Mouse (Mus musculus) MEL (cell line): ENCODE results near the gene Parp12. TPM values are rescaled to one million over a fixed set of nuclear protein-coding genes. Genes with fewer than 3 reads are reported as not detected.

Source experiments
- DNase-seq: peaks from one replicate; pipeline ENCODE4 v3.0.0; 2011; ENCODE audit warnings: low read depth, low spot score
- H3K27ac ChIP-seq: 2 replicates; pipeline ENCODE4 v1.5.1; 2012; ENCODE audit warnings: low read depth, mild to moderate bottlenecking, control low read depth, low read length, moderate library complexity; ENCODE audit not compliant: control insufficient read depth
- H3K27me3 ChIP-seq, 2 experiments: fragments of 150-350 bp in 1 of 2; sonication (generic) in 1 of 2; 2 replicates each; pipeline ENCODE4 v1.6.1; 2012; ENCODE audit warnings: low read length in 2 of 2, mild to moderate bottlenecking in 2 of 2, improper control_type of control experiment in 1 of 2, moderate library complexity in 1 of 2; ENCODE audit not compliant: insufficient read depth in 2 of 2, control insufficient read depth in 1 of 2
- H3K36me3 ChIP-seq, 2 experiments: 2 replicates each; pipeline ENCODE4 v1.6.1; 2012 to 2014; ENCODE audit warnings: low read length in 2 of 2, improper control_type of control experiment in 1 of 2, inconsistent platforms in 1 of 2, mild to moderate bottlenecking in 1 of 2; ENCODE audit not compliant: insufficient read depth in 2 of 2, control insufficient read depth in 1 of 2
- H3K4me1 ChIP-seq, 2 experiments: fragments of 150-350 bp in 1 of 2; sonication (generic) in 1 of 2; 2 replicates each; pipeline ENCODE4 v1.6.1; 2012; ENCODE audit warnings: low read length in 2 of 2, improper control_type of control experiment in 1 of 2, mild to moderate bottlenecking in 1 of 2; ENCODE audit not compliant: insufficient read depth in 2 of 2, control insufficient read depth in 1 of 2
- H3K4me3 ChIP-seq, 2 experiments: fragments of 150-350 bp in 1 of 2; sonication (generic) in 1 of 2; 2 replicates each; pipeline ENCODE4 v1.5.1; 2012; ENCODE audit warnings: low read depth in 2 of 2, low read length in 2 of 2, mild to moderate bottlenecking in 2 of 2, moderate library complexity in 2 of 2, control low read depth in 1 of 2, improper control_type of control experiment in 1 of 2; ENCODE audit not compliant: control insufficient read depth in 1 of 2, insufficient read depth in 1 of 2
- H3K79me2 ChIP-seq: 2 replicates; pipeline ENCODE4 v1.6.1; 2012; ENCODE audit warnings: mild to moderate bottlenecking, low read length, moderate library complexity; ENCODE audit not compliant: control insufficient read depth, poor library complexity, insufficient read depth
- H3K9ac ChIP-seq: 2 replicates; pipeline ENCODE4 v1.6.1; 2012; ENCODE audit warnings: low read depth, mild to moderate bottlenecking, control low read depth, low read length, moderate library complexity; ENCODE audit not compliant: control insufficient read depth, poor library complexity, severe bottlenecking
- H3K9me3 ChIP-seq: fragments of 150-350 bp; sonication (generic); replicated peaks from 2 replicates; pipeline ENCODE4 v1.6.1; 2012; ENCODE audit warnings: mild to moderate bottlenecking, low read length, improper control_type of control experiment, moderate library complexity; ENCODE audit not compliant: insufficient read depth
- CHD2 ChIP-seq: IDR thresholded peaks from 2 replicates; pipeline ENCODE4 v1.6.1; 2011; ENCODE audit warnings: low read length, improper control_type of control experiment
- CTCF ChIP-seq, 3 experiments: IDR thresholded peaks in 2 of 3; conservative IDR thresholded peaks in 1 of 3; 2 replicates each; pipeline ENCODE4 v1.5.1; 2011 to 2012; ENCODE audit warnings: low read length in 3 of 3, low read depth in 2 of 3, mild to moderate bottlenecking in 2 of 3, improper control_type of control experiment in 1 of 3, inconsistent platforms in 1 of 3, mixed read lengths in 1 of 3, moderate library complexity in 1 of 3; ENCODE audit not compliant: control insufficient read depth in 1 of 3, insufficient read depth in 1 of 3, poor library complexity in 1 of 3, severe bottlenecking in 1 of 3
- E2F4 ChIP-seq: IDR thresholded peaks from 2 replicates; pipeline ENCODE4 v1.6.1; 2011; ENCODE audit warnings: low read depth, low read length, improper control_type of control experiment, borderline replicate concordance
- ELF1 ChIP-seq: IDR thresholded peaks from 2 replicates; pipeline ENCODE4 v1.6.1; 2014; ENCODE audit warnings: low read depth, mild to moderate bottlenecking, inconsistent platforms, low read length, improper control_type of control experiment, moderate library complexity
- EP300 ChIP-seq, 2 experiments: IDR thresholded peaks; 2 replicates each; pipeline ENCODE4 v1.6.1; 2011; ENCODE audit warnings: improper control_type of control experiment in 2 of 2, low read length in 2 of 2, low read depth in 1 of 2, mild to moderate bottlenecking in 1 of 2
- ETS1 ChIP-seq: IDR thresholded peaks from 2 replicates; pipeline ENCODE4 v1.6.1; 2012; ENCODE audit warnings: low read depth, mild to moderate bottlenecking, inconsistent platforms, low read length, improper control_type of control experiment, moderate library complexity
- GABPA ChIP-seq: IDR thresholded peaks from 2 replicates; pipeline ENCODE4 v1.6.1; 2012; ENCODE audit warnings: low read depth, mild to moderate bottlenecking, inconsistent platforms, low read length, improper control_type of control experiment, moderate library complexity
- GATA1 ChIP-seq: IDR thresholded peaks from 2 replicates; pipeline ENCODE4 v1.6.1; 2011; ENCODE audit warnings: low read depth, low read length, improper control_type of control experiment
- JUND ChIP-seq: IDR thresholded peaks from 2 replicates; pipeline ENCODE4 v1.6.1; 2011; ENCODE audit warnings: low read depth, mild to moderate bottlenecking, improper control_type of control experiment, low read length
- KAT2A ChIP-seq: conservative IDR thresholded peaks from 2 replicates; pipeline ENCODE4 v1.6.1; 2012; ENCODE audit warnings: low read depth, low read length, improper control_type of control experiment, inconsistent platforms
- MAX ChIP-seq: IDR thresholded peaks from 2 replicates; pipeline ENCODE4 v1.6.1; 2011; ENCODE audit warnings: low read length, improper control_type of control experiment
- MAZ ChIP-seq: IDR thresholded peaks from 2 replicates; pipeline ENCODE4 v1.6.1; 2012; ENCODE audit warnings: low read depth, mild to moderate bottlenecking, inconsistent platforms, low read length, improper control_type of control experiment
- MXI1 ChIP-seq: IDR thresholded peaks from 2 replicates; pipeline ENCODE4 v1.6.1; 2011; ENCODE audit warnings: mild to moderate bottlenecking, low read depth, low read length, improper control_type of control experiment
- MYB ChIP-seq: IDR thresholded peaks from 2 replicates; pipeline ENCODE4 v1.6.1; 2011; ENCODE audit warnings: mild to moderate bottlenecking, low read depth, low read length, improper control_type of control experiment
- MYC ChIP-seq: IDR thresholded peaks from 2 replicates; pipeline ENCODE4 v1.6.1; 2011; ENCODE audit warnings: low read depth, mild to moderate bottlenecking, low read length, improper control_type of control experiment, moderate library complexity
- NELFE ChIP-seq: IDR thresholded peaks from 2 replicates; pipeline ENCODE4 v1.6.1; 2011; ENCODE audit warnings: low read depth, low read length, improper control_type of control experiment
- NRF1 ChIP-seq: IDR thresholded peaks from 2 replicates; pipeline ENCODE4 v1.6.1; 2014; ENCODE audit warnings: low read depth, mild to moderate bottlenecking, inconsistent platforms, low read length, improper control_type of control experiment, moderate library complexity; ENCODE audit not compliant: poor library complexity, insufficient read depth, severe bottlenecking
- POLR2A ChIP-seq, 2 experiments: IDR thresholded peaks; 2 replicates each; pipeline ENCODE4 v1.6.1; 2011 to 2012; ENCODE audit warnings: low read length in 2 of 2, mild to moderate bottlenecking in 2 of 2, control low read depth in 1 of 2, improper control_type of control experiment in 1 of 2, low read depth in 1 of 2, moderate library complexity in 1 of 2; ENCODE audit not compliant: control insufficient read depth in 1 of 2, insufficient read depth in 1 of 2, poor library complexity in 1 of 2
- POLR2AphosphoS2 ChIP-seq: IDR thresholded peaks from 2 replicates; pipeline ENCODE4 v1.6.1; 2011; ENCODE audit warnings: low read length, improper control_type of control experiment
- POLR2AphosphoS5 ChIP-seq: IDR thresholded peaks from 2 replicates; pipeline ENCODE4 v1.6.1; 2012; ENCODE audit warnings: low read depth, borderline replicate concordance, mild to moderate bottlenecking, inconsistent platforms, low read length, moderate library complexity, mixed read lengths
- RAD21 ChIP-seq: IDR thresholded peaks from 2 replicates; pipeline ENCODE4 v1.6.1; 2011; ENCODE audit warnings: mild to moderate bottlenecking, low read depth, low read length, improper control_type of control experiment
- RCOR1 ChIP-seq: IDR thresholded peaks from 2 replicates; pipeline ENCODE4 v1.6.1; 2012; ENCODE audit warnings: low read depth, mild to moderate bottlenecking, inconsistent platforms, low read length, improper control_type of control experiment
- SIN3A ChIP-seq: IDR thresholded peaks from 2 replicates; pipeline ENCODE4 v1.6.1; 2012; ENCODE audit warnings: low read length, improper control_type of control experiment, inconsistent platforms
- SMC3 ChIP-seq: IDR thresholded peaks from 2 replicates; pipeline ENCODE4 v1.6.1; 2011; ENCODE audit warnings: low read depth, low read length, improper control_type of control experiment
- TAL1 ChIP-seq: IDR thresholded peaks from 2 replicates; pipeline ENCODE4 v1.6.1; 2012; ENCODE audit warnings: mild to moderate bottlenecking, inconsistent platforms, low read length, moderate library complexity, mixed read lengths
- TBP ChIP-seq: IDR thresholded peaks from 2 replicates; pipeline ENCODE4 v1.8.0; 2011; ENCODE audit warnings: low read depth, low read length, improper control_type of control experiment
- TCF12 ChIP-seq: IDR thresholded peaks from 2 replicates; pipeline ENCODE4 v1.6.1; 2014; ENCODE audit warnings: low read depth, mild to moderate bottlenecking, inconsistent platforms, low read length, improper control_type of control experiment, moderate library complexity
- UBTF ChIP-seq: IDR thresholded peaks from 2 replicates; pipeline ENCODE4 v1.6.1; 2012; ENCODE audit warnings: low read depth, mild to moderate bottlenecking, inconsistent platforms, low read length, improper control_type of control experiment, moderate library complexity, borderline replicate concordance; ENCODE audit not compliant: insufficient read depth
- USF1 ChIP-seq: IDR thresholded peaks from 2 replicates; pipeline ENCODE4 v1.6.1; 2014; ENCODE audit warnings: low read depth, mild to moderate bottlenecking, inconsistent platforms, low read length, improper control_type of control experiment, moderate library complexity
- USF2 ChIP-seq, 2 experiments: IDR thresholded peaks; 2 replicates each; pipeline ENCODE4 v1.6.1; 2011 to 2012; ENCODE audit warnings: improper control_type of control experiment in 2 of 2, low read length in 2 of 2, borderline replicate concordance in 1 of 2, inconsistent platforms in 1 of 2, low read depth in 1 of 2, mild to moderate bottlenecking in 1 of 2; ENCODE audit not compliant: insufficient read depth in 1 of 2
- ZKSCAN1 ChIP-seq: IDR thresholded peaks from 2 replicates; pipeline ENCODE4 v1.6.1; 2012; ENCODE audit warnings: low read depth, mild to moderate bottlenecking, inconsistent platforms, low read length, improper control_type of control experiment, moderate library complexity
- ZMIZ1 ChIP-seq: IDR thresholded peaks from 2 replicates; pipeline ENCODE4 v1.6.1; 2012; ENCODE audit warnings: low read depth, mild to moderate bottlenecking, inconsistent platforms, low read length, improper control_type of control experiment, moderate library complexity
- polyA plus RNA-seq, 2 experiments: library from polyadenylated mRNA; stranded (reverse) in 1 of 2; unstranded in 1 of 2; fragments of >175 nt in 1 of 2; fragments of >200 nt in 1 of 2; gene quantifications; 2 replicates each; pipeline versions ENCODE4 v1.2.1 to v1.2.4; 2012; ENCODE audit warnings: low replicate concordance in 2 of 2, low read depth in 1 of 2; ENCODE audit not compliant: insufficient read length in 2 of 2, insufficient read depth in 1 of 2, missing spikeins in 1 of 2
- total RNA-seq: library from RNA; depleted of rRNA; stranded (reverse); fragments of 300-350 nt; gene quantifications from 2 replicates; pipeline ENCODE4 v1.2.3, GENCODE M21; 2012; rRNA removed

Gene Parp12
- total RNA-seq (4.2 and 5.2 TPM in 2 replicates), polyA plus RNA-seq (1 to 10 TPM in 1 of 2 experiments, not detected in 1; 8.6 TPM)

GRCm38 (mm10) chr6:39117584-39118455, at the start of gene Parp12:
TSS of gene Parp12 (minus strand) at chr6:39118349.
- DNase-seq = peak; percentile 69
- no peak within 1 kb of the TSS for H3K27ac ChIP-seq

GRCm38 (mm10) chr6:39164891-39165290, 46.7 kb upstream of the Parp12 start:
- Histone ChIP-seq H3K9ac (no peak overlapping the region), H3K27ac (no peak overlapping the region; the same call in 1 of the 2 replicates), H3K36me3 (peaks cover 3 to 25% of the 10 kb centered on the region in 2 experiments; a peak in 2 of 4 replicates), H3K4me1 (peaks cover 7 to 12% of the 10 kb centered on the region in 2 experiments), H3K79me2 (no peaks in the 10 kb centered on the region), H3K9me3 (no peaks in the 10 kb centered on the region), H3K4me3 (no peak overlapping the region), H3K27me3 (no peaks in the 10 kb centered on the region)
- no peak for TF ChIP-seq CTCF (IDR thresholded peaks at IDR 0.05 in 2 of 3, conservative IDR thresholded peaks at IDR 0.05 in 1 of 3; ENCODE audit: control insufficient read depth in 1 of 3, insufficient read depth in 1 of 3, low read depth in 2 of 3, low read length in 3 of 3, poor library complexity in 1 of 3, severe bottlenecking in 1 of 3)
- TF ChIP-seq ETS1 = no peak
- TF ChIP-seq CHD2 = no peak
- TF ChIP-seq RCOR1 = no peak
- no peak for TF ChIP-seq POLR2AphosphoS5
- no peak for TF ChIP-seq ZKSCAN1
- TF ChIP-seq UBTF = no peak
- TF ChIP-seq MYC = no peak
- no peak for TF ChIP-seq POLR2A (IDR thresholded peaks at IDR 0.05; ENCODE audit: control insufficient read depth in 1 of 2, insufficient read depth in 1 of 2, low read depth in 1 of 2, low read length in 2 of 2, poor library complexity in 1 of 2)
- TF ChIP-seq KAT2A = no peak
- TF ChIP-seq MAX = no peak
- TF ChIP-seq RAD21 = no peak
- no peak for TF ChIP-seq USF1
- DNase-seq = peak; percentile 19

More at GRCm38 (mm10) chr6:39117584-39118455, at the start of gene Parp12:
- Histone ChIP-seq H3K79me2 (no peaks in the 10 kb centered on the region; the same call in 1 of the 2 replicates), H3K36me3 (no peaks in the 10 kb centered on the region), H3K9ac (peak within 1 kb of the TSS; percentile 91), H3K4me3 (peak within 1 kb of the TSS; percentile 87 to 98), H3K4me1 (peaks cover 0 to 4% of the 10 kb centered on the region in 2 experiments; a peak in 1 of 4 replicates), H3K9me3 (no peaks in the 10 kb centered on the region), H3K27me3 (0 out of 4 replicates have a peak, but pooled peaks cover 0 to 1% of the 10 kb centered on the region in 2 experiments)
- TF ChIP-seq TBP (no peak), JUND (no peak), TCF12 (no peak), GATA1 (no peak), MAZ (0 out of 2 replicates have a peak, but pooled peaks have one; percentile 28), RCOR1 (no peak), ELF1 (no peak), CHD2 (no peak), NRF1 (no peak), KAT2A (no peak), MYB (no peak), E2F4 (no peak), EP300 (IDR thresholded peaks at IDR 0.05; ENCODE audit: low read depth in 1 of 2, low read length in 2 of 2) (no peak), GABPA (no peak), MXI1 (peak; percentile 24; the same call in 1 of the 2 replicates), SIN3A (0 out of 2 replicates have a peak, but pooled peaks have one; percentile 20), POLR2AphosphoS5 (no peak), SMC3 (no peak), MAX (no peak), NELFE (no peak), POLR2AphosphoS2 (no peak), ETS1 (peak; percentile 84), POLR2A (IDR thresholded peaks at IDR 0.05; ENCODE audit: control insufficient read depth in 1 of 2, insufficient read depth in 1 of 2, low read depth in 1 of 2, low read length in 2 of 2, poor library complexity in 1 of 2) (peak in 1 of 2 experiments; percentile 36; a peak in 2 of 4 replicates), TAL1 (no peak), RAD21 (no peak), USF2 (IDR thresholded peaks at IDR 0.05; ENCODE audit: borderline replicate concordance in 1 of 2, insufficient read depth in 1 of 2, low read depth in 1 of 2, low read length in 2 of 2) (no peak), ZMIZ1 (no peak), CTCF (IDR thresholded peaks at IDR 0.05 in 2 of 3, conservative IDR thresholded peaks at IDR 0.05 in 1 of 3; ENCODE audit: control insufficient read depth in 1 of 3, insufficient read depth in 1 of 3, low read depth in 2 of 3, low read length in 3 of 3, poor library complexity in 1 of 3, severe bottlenecking in 1 of 3) (no peak)
